Mouse (Mus musculus) kidney, postnatal 25 days (tissue): ENCODE results near the gene Catsper1.
"Not testable (repeated sequence)": the region's sequence is repeated elsewhere in the genome, so short reads cannot be mapped to it uniquely, and the experiment has no call there.

Experiments used
- DNase-seq, 2 experiments: peaks; one replicate each; pipeline ENCODE4 v3.0.0; 2021; ENCODE audit warnings: mixed read lengths in 2 of 2

Catsper1 gene

DNA sequence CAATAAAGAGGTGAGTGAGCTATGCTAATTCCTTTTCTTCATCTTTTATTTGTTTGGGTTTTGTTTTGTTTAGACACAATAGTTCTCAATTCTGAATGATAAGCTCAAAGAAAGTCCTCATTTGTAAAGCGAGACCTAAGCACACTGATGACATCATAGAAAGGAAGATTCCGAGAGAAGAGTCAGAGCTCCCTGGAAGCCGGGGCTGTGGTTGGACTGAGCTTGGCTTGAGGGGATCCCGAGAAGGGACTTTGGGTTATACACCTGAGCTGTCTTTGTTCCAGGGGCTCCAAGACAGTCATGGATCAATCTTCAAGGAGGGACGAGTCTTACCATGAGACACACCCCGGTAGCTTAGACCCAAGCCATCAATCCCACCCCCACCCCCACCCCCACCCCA is at the start of gene Catsper1:
TSS of gene Catsper1 (plus strand) at position 301 of the 400 bp plus-strand sequence.
- DNase-seq = no peak

DNA sequence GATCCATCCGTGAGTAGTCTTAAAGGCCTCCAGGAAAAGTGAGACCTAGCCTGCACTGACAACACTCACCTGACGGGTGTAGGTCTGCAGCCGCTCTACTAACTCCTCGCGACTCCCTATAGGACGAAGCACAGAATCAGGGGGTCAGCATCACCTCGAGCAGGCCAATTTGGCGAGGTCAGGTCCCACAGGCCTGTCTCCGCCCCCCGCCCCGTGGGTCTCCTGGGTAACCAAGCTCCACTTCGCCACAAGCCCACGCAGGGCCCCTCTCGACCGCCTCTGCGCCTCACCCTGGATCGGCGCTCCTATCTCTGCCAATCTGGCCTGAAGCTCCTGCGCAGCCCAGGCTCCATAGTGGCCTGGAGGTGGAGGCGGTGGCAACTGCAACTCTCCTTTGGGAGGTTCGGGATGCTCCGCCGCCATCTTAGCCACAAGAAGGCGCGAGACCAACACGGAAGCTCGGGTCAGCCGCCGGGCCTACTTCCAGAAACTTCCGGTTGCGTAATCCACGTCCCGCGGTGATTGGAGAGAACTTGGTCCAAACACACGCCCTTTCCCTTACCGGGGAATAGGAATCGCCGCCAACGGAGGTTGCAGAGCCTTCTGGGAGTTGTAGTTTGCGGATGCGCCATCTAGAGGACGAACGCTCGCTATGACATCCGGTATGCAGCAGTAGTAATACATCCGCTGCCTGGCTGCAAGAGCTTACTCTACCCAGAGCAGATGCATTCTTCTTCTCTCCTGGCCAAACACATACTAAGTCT is 40.4 kb upstream of the Catsper1 start, which contains the start of gene Sf3b2:
TSS of gene Sf3b2 (minus strand) at position 484 of the 764 bp plus-strand sequence.
- peak; percentile 99 for DNase-seq

DNA sequence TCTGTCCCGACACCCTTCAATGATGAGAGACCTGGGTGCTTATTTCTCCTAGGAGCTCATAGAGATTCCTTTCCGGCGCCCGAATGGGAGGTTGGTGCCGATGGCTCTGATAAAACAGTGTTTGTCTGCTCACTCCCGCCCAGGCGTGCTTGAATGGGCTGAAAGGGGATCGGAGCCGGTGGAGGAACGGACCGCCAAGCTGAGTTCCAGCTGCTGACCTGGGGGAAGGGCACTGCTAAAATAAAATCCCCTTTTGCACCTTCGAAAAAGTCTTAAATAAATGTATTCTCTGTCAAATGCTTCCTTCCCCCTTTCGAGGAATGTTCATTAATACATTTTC is 39.8 kb upstream of the Catsper1 start:
- no peak for DNase-seq

DNA sequence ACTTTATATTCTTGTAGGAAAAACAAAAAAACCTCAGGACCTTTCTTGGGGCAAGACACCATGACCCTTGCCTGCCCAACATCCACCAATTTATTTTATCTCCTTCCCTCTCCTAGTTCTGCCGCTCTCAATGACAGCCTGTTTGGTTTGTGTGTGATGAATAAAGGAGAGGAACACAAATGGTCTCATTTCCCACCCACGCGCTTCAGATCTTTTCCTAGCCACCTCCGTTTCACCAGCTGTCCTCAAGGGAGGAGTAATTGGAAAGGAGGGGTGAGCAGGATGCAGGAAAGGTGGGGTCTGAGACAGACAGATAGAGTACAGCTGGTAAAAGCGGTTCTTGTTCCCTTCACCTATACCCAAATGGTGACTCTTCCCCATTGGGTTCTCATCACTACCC is 38.9 kb upstream of the Catsper1 start:
- DNase-seq = no peak

DNA sequence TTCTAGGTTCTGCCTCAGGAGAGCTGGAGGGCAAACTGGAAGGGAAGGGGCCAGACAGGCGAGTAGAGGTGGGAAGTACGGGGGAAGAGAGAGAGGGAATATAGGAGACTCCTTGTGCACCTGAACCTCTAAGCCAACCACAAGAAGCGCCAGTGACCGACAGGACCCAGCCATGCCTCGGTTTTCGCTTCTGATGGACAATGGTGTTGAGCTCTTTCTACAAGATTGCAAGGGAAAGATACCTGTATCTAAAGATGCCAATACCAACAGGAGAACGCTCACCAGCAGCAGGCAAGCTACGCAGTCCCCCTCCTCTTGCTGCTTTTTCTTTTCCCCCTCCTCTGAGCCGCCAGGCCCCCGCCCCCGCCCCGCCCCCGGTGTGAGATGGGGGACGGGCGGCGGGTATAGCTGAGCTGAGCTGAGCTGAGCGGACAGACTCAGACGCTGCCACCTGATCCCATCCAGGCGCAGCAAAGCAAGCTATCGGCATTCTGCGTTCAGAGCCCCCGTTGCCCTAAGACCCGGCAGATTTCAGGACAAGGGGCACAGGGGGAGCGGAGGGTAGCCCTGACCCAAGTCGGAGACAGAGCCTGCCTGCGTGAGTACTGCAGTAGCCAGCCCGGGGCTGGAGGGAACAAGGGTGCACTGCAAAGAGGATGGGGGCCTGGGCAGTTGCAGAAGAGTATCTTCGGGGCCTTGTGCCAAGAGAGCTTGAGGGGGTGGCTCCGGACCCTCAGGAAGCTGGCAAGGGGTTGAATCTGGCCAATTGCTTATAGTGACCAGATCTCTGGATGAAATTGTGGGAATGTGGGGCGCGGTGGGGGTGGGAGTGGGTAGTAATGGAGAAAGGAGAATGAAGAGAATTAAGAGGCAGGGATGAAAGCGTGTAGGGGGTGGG is 37.4 kb upstream of the Catsper1 start, which contains the start of gene Gal3st3:
TSS of gene Gal3st3 (plus strand) at position 429 of the 898 bp plus-strand sequence.
- DNase-seq = no peak

DNA sequence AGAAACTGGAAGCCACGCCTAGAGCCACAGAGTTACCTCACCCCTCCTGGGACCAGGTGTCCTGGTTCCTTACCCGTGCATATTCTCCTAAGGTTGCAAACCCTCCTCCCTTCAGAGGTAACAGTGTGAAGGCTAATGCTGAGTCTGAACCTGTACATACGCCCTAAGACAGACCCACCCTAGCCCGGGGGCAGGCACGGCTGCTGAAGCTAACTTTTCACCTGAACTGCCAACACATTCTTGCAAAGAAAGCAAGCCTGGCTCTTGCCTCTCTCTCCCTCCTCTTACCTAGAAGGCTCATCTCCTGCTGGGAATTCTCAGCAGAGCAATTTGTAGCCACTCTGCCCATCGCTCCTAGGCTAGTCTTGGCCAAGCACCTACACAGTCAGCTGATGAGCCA is 35.0 kb upstream of the Catsper1 start:
- no peak for DNase-seq

DNA sequence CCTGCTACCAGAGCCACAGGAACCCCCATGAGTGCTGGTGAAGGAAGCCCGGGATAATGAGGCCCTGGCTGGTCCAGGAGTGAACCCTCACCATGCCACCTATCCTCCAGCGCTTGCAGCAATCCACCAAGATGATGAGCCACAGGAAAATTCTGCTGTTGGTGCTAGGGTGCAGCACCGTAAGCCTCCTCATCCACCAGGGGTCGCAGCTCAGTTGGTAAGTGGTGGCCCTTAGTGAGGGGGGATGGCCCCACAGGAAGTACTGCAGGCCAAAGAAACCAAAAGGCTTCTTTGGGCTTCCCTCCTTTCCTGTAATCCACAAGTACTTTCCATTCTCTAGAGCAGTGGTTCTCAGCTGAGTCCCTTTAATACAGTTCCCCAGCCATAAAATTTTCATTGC is 33.1 kb upstream of the Catsper1 start:
- DNase-seq = peak; percentile 64 to 75

DNA sequence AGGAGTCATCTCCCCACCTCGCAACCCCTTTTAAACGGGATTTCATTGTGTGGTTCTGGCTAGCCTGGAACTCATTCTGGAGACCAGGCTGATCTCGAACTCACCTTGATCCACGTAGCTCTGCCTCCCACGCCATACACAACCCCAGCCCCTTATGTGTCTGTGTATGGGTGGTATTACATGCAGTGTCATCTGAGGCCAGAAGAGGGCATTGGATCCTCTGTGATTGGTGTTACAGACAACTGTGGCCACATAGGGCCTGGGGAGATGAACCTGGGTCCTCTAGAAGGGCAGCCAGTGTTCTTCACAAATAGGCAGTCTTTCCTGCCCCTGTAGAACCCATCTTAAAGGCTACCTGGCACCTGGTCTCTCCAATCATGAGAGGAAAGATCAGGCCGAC is 29.3 kb upstream of the Catsper1 start:
- no peak for DNase-seq

DNA sequence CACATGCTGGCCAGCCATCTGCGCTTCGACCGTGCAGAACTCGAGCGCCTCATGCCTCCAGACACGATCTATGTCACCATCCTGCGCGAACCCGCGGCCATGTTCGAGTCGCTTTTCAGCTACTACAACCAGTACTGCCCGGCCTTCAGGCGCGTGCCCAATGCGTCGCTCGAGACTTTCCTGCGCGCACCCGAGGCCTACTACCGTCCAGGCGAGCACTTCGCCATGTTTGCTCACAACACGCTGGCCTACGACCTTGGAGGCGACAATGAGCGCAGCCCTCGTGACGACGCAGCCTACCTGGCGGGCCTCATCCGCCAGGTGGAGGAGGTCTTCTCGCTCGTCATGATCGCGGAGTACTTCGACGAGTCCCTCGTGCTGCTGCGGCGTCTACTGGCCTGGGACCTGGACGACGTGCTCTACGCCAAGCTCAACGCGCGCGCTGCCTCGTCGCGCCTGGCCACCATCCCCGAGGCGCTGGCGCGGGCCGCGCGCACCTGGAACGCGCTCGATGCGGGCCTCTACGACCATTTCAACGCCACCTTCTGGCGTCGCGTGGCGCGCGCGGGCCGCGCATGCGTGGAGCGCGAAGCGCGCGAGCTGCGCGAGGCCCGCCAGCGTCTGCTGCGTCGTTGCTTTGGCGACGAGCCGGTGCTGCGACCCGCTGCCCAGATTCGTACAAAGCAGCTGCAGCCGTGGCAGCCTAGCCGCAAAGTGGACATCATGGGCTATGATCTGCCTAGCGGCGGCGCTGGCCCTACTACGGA is 28.4 kb upstream of the Catsper1 start:
- peak in 1 of 2 experiments; percentile 33 for DNase-seq

DNA sequence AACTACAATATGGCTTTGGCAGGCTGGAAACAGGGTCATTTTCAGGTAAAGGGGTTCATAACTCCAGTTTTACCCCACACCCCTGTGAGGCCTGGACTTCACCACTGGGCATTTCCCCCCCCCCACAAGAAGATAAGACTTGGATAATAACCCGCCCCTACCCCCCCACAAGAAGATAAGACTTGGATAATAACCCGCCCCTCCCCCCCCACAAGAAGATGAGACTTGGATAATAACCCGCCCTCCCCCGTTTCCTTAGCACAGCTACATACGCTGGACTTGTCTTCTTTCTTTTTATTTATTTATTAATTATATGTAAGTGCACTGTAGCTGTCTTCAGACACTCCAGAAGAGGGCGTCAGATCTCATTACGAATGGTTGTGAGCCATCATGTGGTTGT is 26.5 kb upstream of the Catsper1 start:
- DNase-seq = peak in 1 of 2 experiments; percentile 11

DNA sequence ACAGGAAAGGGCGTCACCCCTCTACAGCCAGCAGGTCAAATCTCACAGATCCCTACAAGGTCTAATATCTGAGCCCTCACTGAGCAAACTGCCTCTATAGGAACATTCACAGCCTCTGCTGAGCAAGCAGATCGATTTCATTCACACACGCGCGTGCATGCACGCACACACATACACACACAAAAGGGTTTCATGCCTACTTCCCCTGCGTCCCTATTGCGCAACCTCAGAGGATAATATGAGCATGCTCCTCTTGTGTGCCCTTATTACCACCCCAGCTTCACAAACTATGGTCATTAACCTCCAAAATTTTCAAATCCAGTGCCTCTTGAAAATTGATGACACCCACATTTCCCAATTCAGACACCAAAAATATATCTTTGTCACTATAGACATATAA is 22.4 kb upstream of the Catsper1 start:
- DNase-seq = no peak

DNA sequence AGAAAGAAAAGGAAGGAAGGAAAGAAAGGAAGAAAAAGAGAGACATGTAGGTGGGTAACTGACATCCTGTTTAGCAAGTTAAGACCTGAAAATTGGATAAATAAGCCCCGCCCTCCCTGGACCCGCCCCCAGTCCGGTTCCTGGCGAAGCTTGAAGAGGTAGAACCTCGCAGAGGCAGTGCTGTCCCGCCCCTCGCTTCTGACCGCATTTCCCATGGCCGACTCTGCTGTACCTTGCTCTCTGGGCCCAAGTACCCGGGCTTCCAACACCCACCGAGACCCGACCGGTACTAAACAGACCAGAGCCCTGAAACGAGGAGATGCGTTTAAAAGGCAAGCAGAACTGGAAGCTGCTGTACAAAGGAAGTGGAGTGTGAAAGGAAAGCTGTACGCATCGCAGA is 11.7 kb upstream of the Catsper1 start:
- DNase-seq = peak; percentile 71 to 87

DNA sequence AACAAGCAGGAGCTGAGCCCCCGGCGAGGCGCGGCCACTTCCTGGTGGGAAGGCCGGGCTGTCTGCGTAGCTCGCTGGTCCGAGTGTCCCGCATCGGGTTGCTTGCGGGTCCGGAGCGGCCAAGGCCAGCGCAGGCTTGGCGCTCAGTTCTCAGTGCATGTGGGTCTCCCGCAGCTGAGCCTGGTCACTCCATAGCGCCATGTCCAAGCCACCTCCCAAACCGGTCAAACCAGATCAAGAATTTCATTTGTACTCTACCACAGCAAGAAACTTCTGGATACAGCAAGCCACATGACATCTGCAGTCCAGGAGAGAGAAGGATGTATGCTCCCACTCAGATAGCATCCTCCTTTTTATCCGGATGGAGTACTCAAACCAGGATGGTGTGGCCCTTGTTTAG is 7.6 kb upstream of the Catsper1 start:
- DNase-seq = peak; percentile 12 to 52

DNA sequence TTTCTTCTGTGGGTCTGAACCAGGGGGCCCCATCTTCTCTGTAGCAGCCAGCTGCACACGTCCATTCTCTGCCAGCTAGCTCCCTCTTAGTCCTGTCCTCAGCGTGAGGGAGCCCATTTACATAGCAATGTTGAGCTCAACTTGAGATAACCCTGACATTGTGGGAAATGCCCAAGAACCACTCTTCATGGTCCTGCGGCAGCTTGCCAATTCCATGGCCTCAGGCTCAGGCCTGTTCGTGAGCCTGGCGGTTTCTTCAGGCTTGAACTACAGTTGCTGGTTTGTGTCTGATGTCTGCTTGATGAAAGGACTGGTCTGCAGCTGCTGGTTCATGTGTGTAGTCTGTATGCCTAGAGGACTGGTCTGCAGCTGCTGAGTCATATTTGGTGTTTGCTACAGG is 800 bp upstream of the Catsper1 start:
- DNase-seq = no peak

DNA sequence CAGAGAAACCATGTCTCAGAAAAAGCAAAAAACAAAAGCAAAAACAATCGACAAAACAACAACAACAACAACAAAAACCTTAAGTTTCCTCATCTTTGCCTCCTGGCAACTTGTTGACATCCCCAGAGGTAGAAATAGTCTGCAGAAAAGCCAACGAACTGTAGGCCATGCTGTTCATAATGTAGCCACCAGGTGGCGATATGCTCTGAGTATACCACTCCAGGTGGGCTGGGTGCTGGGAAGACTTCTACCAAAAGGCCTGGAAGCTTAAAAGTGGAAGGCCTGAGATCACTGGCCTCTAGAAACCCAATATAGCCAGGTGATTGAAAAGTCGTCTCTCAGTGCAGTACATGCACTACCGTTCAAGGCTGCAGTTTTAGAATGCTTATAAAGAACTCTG is 2.4 kb downstream of the Catsper1 start:
- DNase-seq = peak; percentile 84 to 92

DNA sequence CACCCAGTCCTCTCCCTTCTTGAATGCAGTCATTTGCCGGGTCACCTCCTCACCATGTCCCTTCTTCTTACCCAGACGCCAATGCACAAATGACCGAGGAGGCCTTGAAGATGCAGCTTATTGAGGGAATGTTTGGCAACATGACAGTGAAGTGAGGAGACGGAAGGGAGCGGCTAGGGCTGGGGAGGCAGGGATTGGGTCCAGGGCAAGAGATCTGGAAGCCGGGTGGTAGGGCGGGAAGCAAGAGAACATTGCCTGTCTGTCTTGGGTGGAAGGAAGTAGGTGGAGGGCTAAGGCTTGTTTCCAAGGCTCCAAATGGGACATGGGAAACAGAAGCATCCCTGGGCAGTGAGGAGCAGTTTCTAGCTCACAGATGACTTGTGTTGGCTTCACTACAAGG is 5.8 kb downstream of the Catsper1 start:
- DNase-seq = peak; percentile 5 to 45

DNA sequence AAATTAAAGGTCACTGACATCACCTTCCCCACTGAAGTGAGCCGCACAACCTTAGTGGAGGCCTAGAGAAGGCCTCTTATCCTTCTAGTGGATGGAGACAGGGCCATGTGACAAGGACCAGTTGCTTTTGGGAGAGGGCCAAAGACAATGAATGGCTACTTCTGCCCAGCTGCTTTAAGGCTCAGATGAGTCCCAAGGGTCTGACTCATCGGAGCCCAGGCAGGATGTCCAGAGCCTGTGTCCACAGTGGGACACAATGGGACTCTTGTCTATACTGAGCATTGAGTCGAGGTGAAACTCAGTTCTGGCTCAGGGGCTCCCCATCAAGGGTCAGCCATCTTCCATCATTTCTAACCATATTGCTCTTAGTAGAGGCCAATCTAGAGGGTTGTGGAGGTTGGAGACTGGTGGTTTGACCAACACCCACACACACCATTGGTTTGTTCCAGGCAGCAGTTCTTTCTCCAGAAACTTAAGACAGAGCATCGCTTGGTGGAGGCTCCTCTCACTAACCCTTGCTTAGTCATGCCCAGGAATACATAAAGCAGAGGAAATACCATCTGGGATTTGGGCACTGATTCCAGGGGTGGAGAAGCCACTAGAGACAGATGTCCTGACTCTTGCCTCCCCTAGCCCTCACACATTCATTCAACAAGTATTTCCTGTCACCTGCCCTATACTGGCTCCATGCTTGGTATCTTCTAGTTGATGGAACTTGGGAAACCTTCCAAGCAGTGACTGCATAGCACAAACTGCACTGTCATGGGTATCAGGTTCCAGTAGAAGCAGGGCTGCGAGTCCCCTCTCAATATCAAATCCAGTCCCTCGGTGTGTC is 10.0 kb downstream of the Catsper1 start:
- DNase-seq = peak in 1 of 2 experiments; percentile 5

DNA sequence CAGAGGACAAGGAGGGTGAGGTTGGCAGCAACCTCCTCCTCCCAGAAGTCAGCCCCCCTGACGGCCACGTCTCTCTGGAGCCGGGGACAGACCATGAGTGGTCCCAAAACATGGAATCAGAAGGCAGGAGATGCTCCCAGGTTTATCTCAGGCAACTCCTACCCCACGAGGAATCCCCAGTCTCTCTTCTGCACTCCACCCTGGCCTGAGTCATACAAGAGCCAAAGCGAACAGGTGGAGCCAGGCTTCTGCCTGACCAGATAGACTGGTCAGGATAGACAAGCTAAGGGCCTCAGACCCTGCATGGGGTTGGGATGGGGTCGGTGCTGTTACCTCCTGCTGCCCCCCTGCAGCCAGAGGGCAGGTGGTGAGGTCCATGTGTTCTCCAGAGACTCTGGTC is 12.5 kb downstream of the Catsper1 start:
- no peak for DNase-seq

DNA sequence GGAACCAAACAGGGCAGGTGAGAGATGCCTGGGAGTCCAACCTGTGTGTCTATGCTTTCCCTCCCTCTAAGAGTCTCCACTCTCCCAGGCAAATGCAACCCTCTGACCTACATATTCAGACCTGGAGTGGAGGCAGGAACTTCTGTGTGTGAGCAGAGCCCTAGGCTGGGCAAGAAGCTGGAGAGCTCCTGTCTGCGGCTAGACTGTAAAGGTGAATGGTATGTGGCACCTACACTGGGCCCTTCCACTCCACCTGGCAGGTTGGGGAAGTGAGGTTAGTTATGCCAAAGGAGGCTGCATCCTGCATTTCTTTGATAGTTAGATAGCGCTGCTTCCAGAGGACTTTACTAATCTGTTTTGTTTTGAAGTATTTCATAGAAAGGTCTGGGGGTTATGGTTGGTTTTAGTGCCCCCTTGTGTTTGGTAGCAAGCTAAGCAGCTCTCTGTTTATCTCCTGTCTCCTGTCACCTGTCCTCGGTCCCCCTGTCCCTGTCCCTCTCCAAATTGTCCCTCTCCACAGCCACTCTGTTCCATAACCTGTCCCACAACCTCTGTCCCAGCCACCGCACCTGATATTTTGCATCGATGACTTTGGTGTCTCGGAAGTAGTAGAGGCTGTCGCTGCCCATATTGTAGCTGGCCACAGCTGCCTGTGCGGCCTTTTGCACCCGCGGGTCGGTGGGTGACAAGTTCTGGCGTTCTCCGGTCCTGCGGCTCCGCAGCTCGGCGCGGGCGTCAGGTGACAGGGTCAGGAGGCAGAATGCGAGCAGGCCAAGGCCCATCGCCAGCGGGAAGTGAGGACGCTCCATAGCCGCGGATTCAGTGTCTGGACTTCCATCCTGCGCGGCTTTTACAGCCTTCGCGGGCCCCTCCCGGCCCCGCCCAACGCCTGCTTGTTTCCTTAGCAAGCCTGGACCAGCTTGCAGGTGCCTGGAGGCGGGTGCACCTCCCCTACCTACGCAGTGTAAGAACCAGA is 13.3 kb downstream of the Catsper1 start:
- DNase-seq = peak; percentile 10 to 64

DNA sequence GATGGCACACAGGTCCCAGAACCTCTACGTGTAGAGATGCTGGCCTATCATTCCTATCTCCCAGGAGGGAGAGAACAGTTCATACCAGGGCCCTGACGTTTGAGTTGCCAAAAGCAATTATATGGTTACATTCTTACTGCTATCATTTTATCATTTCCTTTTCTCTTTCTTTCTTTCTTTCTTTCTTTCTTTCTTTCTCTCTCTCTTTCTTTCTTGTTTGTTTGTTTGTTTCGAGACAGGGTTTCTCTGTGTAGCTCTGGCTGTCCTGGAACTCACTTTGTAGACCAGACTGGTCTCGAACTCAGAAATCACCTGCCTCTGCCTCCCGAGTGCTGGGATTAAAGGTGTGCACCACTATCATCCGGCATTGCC is 13.9 kb downstream of the Catsper1 start, which contains the start of gene Cst6:
TSS of gene Cst6 (minus strand) at position 73 of the 372 bp plus-strand sequence.
- not testable (repeated sequence) for DNase-seq

DNA sequence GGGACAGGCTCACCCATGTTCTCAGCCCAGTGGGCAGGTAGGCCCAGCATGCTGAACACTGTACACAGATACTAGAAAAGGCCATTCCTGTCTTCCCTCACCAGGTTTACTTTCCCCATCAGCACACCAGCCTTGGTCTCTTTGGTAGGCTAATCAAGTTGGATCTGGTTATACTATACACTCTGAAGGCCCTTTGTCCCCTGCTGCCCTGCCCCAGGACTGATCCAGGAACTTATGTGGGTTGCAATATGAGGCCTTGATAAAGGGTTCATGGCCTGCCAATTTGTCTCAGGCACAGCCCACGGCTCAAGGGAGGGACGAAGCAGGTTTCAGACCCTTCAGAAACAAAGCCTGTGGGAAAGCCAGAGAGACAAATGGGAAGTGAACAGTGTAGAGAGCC is 18.1 kb downstream of the Catsper1 start:
- no peak for DNase-seq
